Mouse (Mus musculus) neural tube, embryonic 15.5 days (tissue): Measurements from ENCODE around the gene Cited2. TPM values are rescaled to one million over a fixed set of nuclear protein-coding genes. Genes with fewer than 3 reads are reported as not detected.

Experiments used
- ATAC-seq: fragments of 200-750 bp; cut with Nextera tagmentation; 2 replicates; pipeline ENCODE4 v1.8.0; 2017; ENCODE audit warnings: mild to moderate bottlenecking, moderate TSS enrichment, moderate library complexity; ENCODE audit not compliant: low FRiP score
- H3K27ac ChIP-seq: fragments of 300-500 bp; sonication (generic); replicated peaks from 2 replicates; pipeline ENCODE4 v1.5.1; 2015; ENCODE audit warnings: mild to moderate bottlenecking, inconsistent platforms
- H3K27me3 ChIP-seq: fragments of 300-500 bp; sonication (generic); replicated peaks from 2 replicates; pipeline ENCODE4 v1.6.1; 2015; ENCODE audit warnings: inconsistent platforms
- H3K36me3 ChIP-seq: fragments of 300-500 bp; sonication (generic); 2 replicates; pipeline ENCODE4 v1.6.1; 2015; ENCODE audit warnings: inconsistent platforms
- H3K4me1 ChIP-seq: fragments of 300-500 bp; sonication (generic); 2 replicates; pipeline ENCODE4 v1.6.1; 2015; ENCODE audit warnings: inconsistent platforms
- H3K4me2 ChIP-seq: fragments of 300-500 bp; sonication (generic); 2 replicates; pipeline ENCODE4 v1.6.1; 2015; ENCODE audit warnings: inconsistent platforms, mild to moderate bottlenecking, moderate library complexity
- H3K4me3 ChIP-seq: fragments of 300-500 bp; sonication (generic); replicated peaks from 2 replicates; pipeline ENCODE4 v1.5.1; 2015; ENCODE audit warnings: mild to moderate bottlenecking, inconsistent platforms
- H3K9ac ChIP-seq: fragments of 300-500 bp; sonication (generic); replicated peaks from 2 replicates; pipeline ENCODE4 v1.6.1; 2015; ENCODE audit warnings: mild to moderate bottlenecking, inconsistent platforms
- H3K9me3 ChIP-seq: fragments of 300-500 bp; sonication (generic); replicated peaks from 2 replicates; pipeline ENCODE4 v1.6.1; 2016; ENCODE audit warnings: inconsistent platforms
- WGBS: fragments of 180-500 bp; shearing (Covaris S2); methylation state at CpG from one replicate; pipeline ENCODE4 v1.1.7; 2015; ENCODE audit warnings: mixed read lengths; 5-methylcytosine and 5-hydroxymethylcytosine counted together
- polyA plus RNA-seq: library from polyadenylated mRNA; unstranded; fragments of >200 nt; fragmentation: Nextera tagmentation; extraction: Ambion mirVana; gene quantifications from 2 replicates; pipeline ENCODE4 v1.2.1, GENCODE M21; 2015

Gene Cited2
- 66.5 and 72.7 TPM in 2 replicates for polyA plus RNA-seq

- Histone ChIP-seq H3K27ac (peak within 1 kb of the TSS; percentile 100), H3K36me3 (no peaks in the 10 kb centered on the region), H3K27me3 (no peaks in the 10 kb centered on the region), H3K4me2 (peak within 1 kb of the TSS; percentile 78), H3K9ac (peak within 1 kb of the TSS; percentile 90), H3K4me3 (peak within 1 kb of the TSS; percentile 94), H3K9me3 (no peaks in the 10 kb centered on the region), H3K4me1 (peaks cover 22% of the 10 kb centered on the region)
- peak; percentile 88 for ATAC-seq
- under 1% methylated on average over 55 of the region's 55 CpGs for WGBS
These were observed at the start of gene Cited2 for GRCm38 (mm10) chr10:17722653-17723410. Cited2 (plus strand) TSS chr10:17723218.

- Histone ChIP-seq H3K4me1 (no peaks in the 10 kb centered on the region), H3K9ac (no peak overlapping the region), H3K36me3 (no peaks in the 10 kb centered on the region), H3K27me3 (no peaks in the 10 kb centered on the region), H3K4me3 (no peak overlapping the region), H3K9me3 (no peaks in the 10 kb centered on the region), H3K4me2 (no peak overlapping the region), H3K27ac (no peak overlapping the region)
- no peak for ATAC-seq
- 91% methylated on average over 5 of the region's 5 CpGs for WGBS
These were observed 48.6 kb upstream of the Cited2 start for GRCm38 (mm10) chr10:17674454-17674853.

DNA sequence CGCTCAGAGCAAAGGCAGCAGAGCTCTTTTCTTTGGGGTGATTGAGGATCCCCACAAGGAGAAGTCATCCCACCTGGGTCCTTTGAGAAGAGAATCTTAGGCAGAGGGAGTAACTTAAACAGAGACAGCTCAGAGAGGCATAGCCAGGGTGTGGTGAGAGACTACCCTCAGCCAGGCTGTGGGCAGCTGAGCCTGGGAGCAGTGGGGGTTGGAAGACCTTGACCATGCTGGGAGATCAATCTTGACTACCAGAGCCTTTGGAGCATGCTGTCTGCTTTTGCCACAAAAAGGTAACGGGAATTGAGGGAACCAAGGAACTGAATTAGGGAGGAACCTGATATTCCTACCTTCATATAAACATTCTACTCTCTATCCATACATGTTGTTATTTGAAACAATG, 48.1 kb upstream of the Cited2 start:
- H3K9ac ChIP-seq: no peak overlapping the region
- WGBS: 90% methylated on average over 2 of the region's 2 CpGs
- no peak for ATAC-seq
- H3K9me3 ChIP-seq: no peaks in the 10 kb centered on the region
- H3K4me1 ChIP-seq: no peaks in the 10 kb centered on the region
- no peaks in the 10 kb centered on the region for H3K27me3 ChIP-seq
- H3K4me2 ChIP-seq: no peak overlapping the region
- no peaks in the 10 kb centered on the region for H3K36me3 ChIP-seq
- no peak overlapping the region for H3K27ac ChIP-seq
- H3K4me3 ChIP-seq: no peak overlapping the region

- no peaks in the 10 kb centered on the region for H3K27me3 ChIP-seq
- WGBS: 92% methylated on average over 3 of the region's 3 CpGs
- no peak overlapping the region for H3K4me3 ChIP-seq
- no peak overlapping the region for H3K4me2 ChIP-seq
- H3K4me1 ChIP-seq: no peaks in the 10 kb centered on the region
- no peak for ATAC-seq
- no peaks in the 10 kb centered on the region for H3K36me3 ChIP-seq
- no peak overlapping the region for H3K9ac ChIP-seq
- H3K27ac ChIP-seq: no peak overlapping the region
- no peaks in the 10 kb centered on the region for H3K9me3 ChIP-seq
These were observed 46.6 kb upstream of the Cited2 start for GRCm38 (mm10) chr10:17676464-17676863.

- Histone ChIP-seq H3K4me1 (no peaks in the 10 kb centered on the region), H3K27me3 (no peaks in the 10 kb centered on the region), H3K4me2 (no peak overlapping the region), H3K27ac (no peak overlapping the region), H3K9me3 (no peaks in the 10 kb centered on the region), H3K9ac (no peak overlapping the region), H3K36me3 (no peaks in the 10 kb centered on the region), H3K4me3 (no peak overlapping the region)
- 84% methylated on average over 4 of the region's 4 CpGs for WGBS
- ATAC-seq: no peak
These were observed 45.7 kb upstream of the Cited2 start for GRCm38 (mm10) chr10:17677308-17677707.

DNA sequence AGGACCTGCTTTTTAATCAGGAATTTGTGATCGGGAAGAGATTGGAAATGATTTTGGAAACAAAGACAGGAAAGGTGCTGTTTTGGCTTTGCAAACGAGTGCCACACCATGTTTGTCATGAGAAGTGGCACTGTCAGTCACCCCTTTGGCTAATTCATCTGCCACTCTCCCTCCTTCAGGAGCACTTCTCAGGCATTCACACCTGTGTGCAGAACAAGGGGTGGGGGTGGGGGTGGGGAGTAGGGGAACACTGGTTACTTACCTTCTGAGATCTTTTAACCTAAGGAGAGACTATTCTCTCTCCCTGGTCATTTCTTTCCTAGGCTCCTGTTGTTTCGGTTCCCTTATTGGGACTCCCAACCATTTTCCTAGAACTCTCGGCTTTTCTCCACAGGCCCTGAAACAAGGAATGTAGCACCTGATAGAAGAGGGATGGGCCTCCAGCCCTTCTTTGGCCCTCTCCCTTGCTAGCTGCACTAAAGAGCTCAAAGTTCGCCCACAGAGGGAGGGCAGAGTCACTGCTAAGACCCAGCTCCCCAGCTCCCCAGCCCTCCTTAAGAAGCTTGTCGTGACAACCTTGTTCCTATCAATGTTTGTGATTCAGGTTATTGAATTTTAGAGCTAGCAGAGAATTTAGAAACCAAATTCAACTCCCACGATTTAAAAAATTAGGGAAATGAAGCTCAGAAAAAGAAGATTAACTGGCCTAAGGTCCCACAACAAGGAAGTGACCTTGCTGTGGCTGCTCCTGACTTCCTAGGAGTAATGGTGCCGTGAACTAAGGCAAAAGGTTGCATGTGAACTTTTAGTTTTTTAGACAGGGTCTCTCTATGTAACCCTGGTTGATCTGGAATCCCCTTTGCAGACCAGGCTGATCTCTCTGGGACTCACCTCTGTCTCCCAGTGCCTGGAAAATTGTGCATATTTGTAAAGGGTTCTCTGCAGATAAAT, 42.3 kb upstream of the Cited2 start:
- Histone ChIP-seq H3K4me3 (no peak overlapping the region), H3K9me3 (no peaks in the 10 kb centered on the region), H3K36me3 (no peaks in the 10 kb centered on the region), H3K9ac (no peak overlapping the region), H3K4me2 (no peak overlapping the region), H3K4me1 (no peaks in the 10 kb centered on the region), H3K27ac (no peak overlapping the region), H3K27me3 (no peaks in the 10 kb centered on the region)
- 84% methylated on average over 8 of the region's 8 CpGs for WGBS
- ATAC-seq: no peak

GRCm38 (mm10) chr10:17681386-17681785, 41.6 kb upstream of the Cited2 start:
- H3K4me2 ChIP-seq: no peak overlapping the region
- ATAC-seq: no peak
- no peaks in the 10 kb centered on the region for H3K27me3 ChIP-seq
- no peak overlapping the region for H3K9ac ChIP-seq
- H3K36me3 ChIP-seq: no peaks in the 10 kb centered on the region
- no peaks in the 10 kb centered on the region for H3K4me1 ChIP-seq
- 91% methylated on average over 2 of the region's 2 CpGs for WGBS
- no peaks in the 10 kb centered on the region for H3K9me3 ChIP-seq
- H3K4me3 ChIP-seq: no peak overlapping the region
- H3K27ac ChIP-seq: no peak overlapping the region

DNA sequence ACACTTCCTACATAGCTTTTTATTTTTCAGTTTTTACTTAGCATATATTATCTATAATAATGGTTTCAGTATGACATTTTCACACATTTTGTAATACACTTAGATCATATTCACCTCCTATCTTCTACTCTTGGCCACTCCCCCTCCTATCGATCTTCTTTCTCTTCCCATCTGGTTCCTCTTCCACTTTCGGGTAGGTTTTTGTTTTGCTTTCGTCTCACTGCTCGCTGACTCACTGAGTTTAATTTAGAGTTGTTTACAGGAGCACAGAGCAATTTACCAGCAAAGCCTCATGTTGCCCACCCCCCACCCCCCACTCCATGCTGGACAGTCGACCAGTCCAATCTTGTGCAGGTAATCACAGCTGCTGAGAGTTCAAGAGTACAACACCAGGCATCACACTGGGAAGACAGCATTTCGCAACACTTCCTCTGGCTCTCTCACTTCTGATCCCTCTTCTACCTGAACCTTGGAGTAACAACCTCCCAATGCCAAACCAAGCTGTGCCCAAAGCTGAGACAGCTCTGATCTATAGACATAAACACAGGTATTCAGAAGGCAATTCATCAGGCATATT, 39.1 kb upstream of the Cited2 start:
- H3K36me3 ChIP-seq: no peaks in the 10 kb centered on the region
- no peak overlapping the region for H3K27ac ChIP-seq
- H3K9ac ChIP-seq: no peak overlapping the region
- WGBS: 86% methylated on average over 6 of the region's 6 CpGs
- H3K4me3 ChIP-seq: no peak overlapping the region
- no peak overlapping the region for H3K4me2 ChIP-seq
- ATAC-seq: no peak
- H3K4me1 ChIP-seq: no peaks in the 10 kb centered on the region
- no peaks in the 10 kb centered on the region for H3K27me3 ChIP-seq
- H3K9me3 ChIP-seq: no peaks in the 10 kb centered on the region

DNA sequence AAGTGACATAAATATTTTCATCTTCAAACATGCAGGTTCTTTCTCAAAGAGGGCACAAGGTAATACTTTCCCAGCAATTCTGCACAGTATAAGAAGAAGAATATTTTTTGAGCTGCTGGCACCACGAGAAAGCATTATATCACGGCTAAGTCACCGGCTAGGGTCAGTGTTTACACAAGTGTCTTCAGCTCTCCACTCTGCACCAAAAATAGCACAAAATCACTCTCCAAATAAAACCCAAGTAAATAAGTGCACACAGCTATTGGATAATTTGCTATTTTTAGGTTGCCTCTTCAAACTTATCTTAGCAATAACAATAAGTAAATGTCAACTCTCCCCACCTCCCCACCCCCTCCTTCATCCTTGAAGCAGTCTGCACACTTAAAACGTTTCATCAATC, 33.2 kb upstream of the Cited2 start:
- no peak for ATAC-seq
- Histone ChIP-seq H3K4me1 (no peaks in the 10 kb centered on the region), H3K4me3 (no peak overlapping the region), H3K9ac (no peak overlapping the region), H3K27me3 (no peaks in the 10 kb centered on the region), H3K9me3 (no peaks in the 10 kb centered on the region), H3K36me3 (no peaks in the 10 kb centered on the region), H3K27ac (no peak overlapping the region), H3K4me2 (no peak overlapping the region)
- WGBS: 74% methylated on average over 4 of the region's 4 CpGs

DNA sequence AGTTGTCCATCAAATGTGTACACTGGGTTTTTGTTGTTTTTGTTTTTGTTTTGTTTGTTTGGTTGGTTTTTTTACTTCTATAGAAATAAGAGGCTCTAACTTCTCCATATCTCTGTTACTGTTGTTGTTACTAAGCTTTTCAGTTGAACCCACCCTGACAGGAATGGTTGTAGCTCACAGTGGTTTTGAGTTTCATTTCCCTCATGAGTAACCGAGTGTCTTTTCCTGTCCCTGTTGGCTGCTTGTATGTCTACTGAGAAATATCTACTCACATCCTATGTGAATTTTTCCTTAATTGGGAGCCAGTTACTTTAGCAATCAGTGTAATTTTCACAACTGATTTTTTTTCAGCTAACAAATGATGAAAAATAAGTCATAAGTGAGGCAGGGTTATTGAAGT, 31.3 kb upstream of the Cited2 start:
- H3K36me3 ChIP-seq: no peaks in the 10 kb centered on the region
- WGBS: 87% methylated on average over 1 of the region's 1 CpGs

DNA sequence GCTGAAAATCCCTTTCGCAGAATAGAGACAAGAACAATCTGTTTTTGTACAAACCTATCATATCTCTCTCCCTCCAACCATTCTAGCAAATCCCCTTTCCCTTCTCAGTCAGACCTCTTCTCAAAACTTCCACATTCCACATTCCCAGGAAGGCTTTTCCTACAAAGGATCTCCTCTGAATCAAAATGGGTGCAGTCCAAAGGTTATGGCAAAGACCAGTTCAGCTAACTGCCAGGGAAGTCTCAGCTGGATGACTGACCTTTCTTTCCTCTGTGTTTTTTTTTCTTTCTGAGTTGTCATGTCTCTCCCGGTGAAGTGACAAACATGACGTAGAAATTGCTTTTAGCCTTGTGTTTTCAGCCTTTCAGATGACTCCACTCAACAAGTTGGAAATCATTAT, 27.2 kb upstream of the Cited2 start:
- H3K9ac ChIP-seq: no peak overlapping the region
- H3K27me3 ChIP-seq: no peaks in the 10 kb centered on the region
- H3K4me2 ChIP-seq: no peak overlapping the region
- 93% methylated on average over 3 of the region's 3 CpGs for WGBS
- ATAC-seq: no peak
- H3K36me3 ChIP-seq: no peaks in the 10 kb centered on the region
- no peaks in the 10 kb centered on the region for H3K9me3 ChIP-seq
- no peak overlapping the region for H3K4me3 ChIP-seq
- H3K27ac ChIP-seq: no peak overlapping the region
- no peaks in the 10 kb centered on the region for H3K4me1 ChIP-seq

More for the DNA sequence above, 31.3 kb upstream of the Cited2 start:
- ATAC-seq: no peak
- Histone ChIP-seq H3K9me3 (no peaks in the 10 kb centered on the region), H3K4me1 (no peaks in the 10 kb centered on the region), H3K4me2 (no peak overlapping the region), H3K9ac (no peak overlapping the region), H3K27me3 (no peaks in the 10 kb centered on the region), H3K4me3 (no peak overlapping the region), H3K27ac (no peak overlapping the region)
